Mouse (Mus musculus) olfactory bulb, adult 2 months (tissue): ENCODE data around the gene Rad51ap1.

ENCODE experiments used
- CTCF ChIP-seq: fragments of 200-500 bp; IDR thresholded peaks from 2 replicates; pipeline ENCODE4 v1.5.1; 2012; ENCODE audit warnings: low read depth, mild to moderate bottlenecking, low read length, moderate library complexity; ENCODE audit not compliant: insufficient read depth
- POLR2A ChIP-seq: fragments of 200-500 bp; IDR thresholded peaks from 2 replicates; pipeline ENCODE4 v1.6.1; 2012; ENCODE audit warnings: mild to moderate bottlenecking, low read depth, low read length, moderate library complexity; ENCODE audit not compliant: insufficient read depth

GRCm38 (mm10) chr6:126939487-126940171 lies at the start of gene Rad51ap1, which contains the start of gene D6Wsu163e:
- TF ChIP-seq POLR2A = no peak
- no peak for TF ChIP-seq CTCF
